Mouse (Mus musculus): ENCODE measurements around the gene Csf1.

The Csf1 gene

DNA sequence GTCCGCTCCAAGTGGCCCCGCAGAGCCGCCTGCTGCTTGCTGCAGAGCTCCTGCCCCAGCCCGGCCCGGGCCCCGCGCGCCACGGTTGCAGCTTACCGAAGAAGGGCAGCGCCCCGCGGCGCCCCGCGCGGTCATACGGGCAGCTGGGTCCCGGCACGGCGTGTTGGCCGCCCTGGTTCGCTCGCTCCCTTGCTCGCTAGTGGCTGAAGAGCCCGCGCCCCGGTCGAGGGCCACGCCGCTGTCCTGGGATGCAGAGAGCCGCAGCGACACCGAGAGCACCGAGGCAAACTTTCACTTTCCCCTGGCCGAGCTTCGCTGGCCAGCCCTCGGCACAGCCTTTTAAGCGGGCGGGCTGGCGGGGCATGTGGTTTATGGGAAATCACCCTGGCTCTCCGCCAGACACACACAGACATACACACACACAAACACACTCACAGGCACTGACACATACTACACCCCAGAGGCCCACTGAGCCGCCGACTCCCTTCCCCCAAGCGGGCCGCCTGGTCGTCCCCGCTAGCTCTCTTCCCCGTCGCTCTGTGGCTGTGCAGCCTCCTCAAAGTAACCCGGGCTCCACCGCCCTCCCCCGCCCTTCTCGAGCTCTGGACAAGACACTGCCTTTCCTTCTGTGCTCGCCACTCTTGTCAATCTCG lies at the start of gene Csf1:
TSS of gene Csf1 (minus strand) at position 541 of the 653 bp plus-strand sequence.
- DNase-seq: peak; percentile 78 to 85

DNA sequence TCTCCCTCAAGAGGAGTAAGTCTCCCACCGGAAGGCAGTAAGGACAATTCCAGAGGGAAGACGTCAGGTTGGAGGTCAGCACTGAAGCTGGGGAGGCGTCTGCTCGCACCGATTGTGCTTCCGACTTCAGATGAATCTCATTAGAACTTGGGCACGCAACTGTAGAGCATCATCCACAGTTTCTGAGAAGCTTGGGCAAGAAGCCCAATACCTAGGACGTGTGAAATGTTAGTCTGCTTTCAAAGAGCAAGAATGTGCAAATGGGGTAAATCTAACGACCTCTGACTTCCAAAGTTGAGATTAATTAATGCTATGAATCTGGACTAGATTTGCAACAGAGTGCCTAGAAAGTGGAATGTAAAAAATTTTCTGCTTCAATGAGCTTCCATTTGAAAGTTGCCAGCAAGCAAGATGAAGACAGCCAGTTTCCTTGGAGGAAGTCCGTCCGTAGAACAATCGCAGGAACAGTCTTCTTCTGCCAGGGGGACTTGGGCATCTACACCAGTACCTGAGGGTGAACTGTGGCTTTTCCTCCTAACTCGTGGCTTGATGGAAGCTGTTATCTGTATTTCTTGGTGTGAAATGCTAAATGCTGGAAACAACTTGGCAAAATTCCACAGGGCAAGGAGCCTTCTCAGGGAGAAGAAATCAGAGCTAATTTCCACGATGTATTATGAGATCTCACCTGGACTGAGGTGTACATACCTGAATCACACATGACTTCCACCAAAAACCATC lies 47.9 kb upstream of the Csf1 start:
- DNase-seq: no peak

DNA sequence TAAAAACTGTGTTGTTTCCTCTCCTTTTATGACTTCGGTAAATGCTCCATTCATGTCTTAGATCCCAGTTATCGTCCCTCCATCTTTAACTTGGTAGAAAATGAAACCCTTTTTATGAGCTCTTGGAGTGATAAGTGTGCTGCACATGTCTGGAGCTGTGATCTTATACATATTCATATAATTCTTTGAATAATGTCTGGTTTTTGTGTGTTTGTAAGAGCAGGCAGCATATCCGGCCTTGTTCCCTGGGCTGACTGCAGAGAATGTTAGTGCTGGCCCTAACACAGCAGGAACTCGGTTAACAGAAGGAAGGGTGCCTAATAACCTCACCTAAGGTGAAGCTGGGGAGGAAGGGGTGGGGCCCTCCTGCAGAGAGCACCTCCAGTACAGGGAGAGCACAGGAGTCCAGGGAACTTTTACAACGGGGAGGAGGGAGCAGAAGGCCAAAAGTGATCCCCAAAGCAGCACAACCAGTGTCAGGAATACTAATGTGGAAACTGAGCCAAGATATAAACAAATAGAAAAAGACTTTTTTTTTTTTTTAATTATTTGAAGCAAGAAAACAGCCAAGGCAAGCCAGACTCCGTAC lies 47.2 kb upstream of the Csf1 start:
- DNase-seq: no peak

DNA sequence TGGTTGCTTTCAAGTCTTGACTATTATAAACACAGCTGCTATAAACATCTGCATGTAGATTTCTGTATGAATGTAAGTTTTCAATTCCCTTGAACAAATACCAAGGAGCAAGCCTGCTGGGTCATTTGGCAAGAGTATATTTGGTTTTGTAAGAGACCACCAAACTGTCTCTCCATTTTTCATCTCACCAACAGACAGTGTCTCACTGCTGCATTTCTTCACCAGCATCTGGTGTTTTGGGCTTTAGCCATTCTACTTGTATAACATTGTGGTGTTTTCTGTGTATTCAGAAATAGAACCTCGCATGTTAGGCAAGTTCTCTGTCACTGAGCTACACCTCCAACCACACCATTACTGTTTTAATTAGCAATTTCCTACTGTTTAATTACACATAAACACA lies 46.6 kb upstream of the Csf1 start:
- DNase-seq: no peak

DNA sequence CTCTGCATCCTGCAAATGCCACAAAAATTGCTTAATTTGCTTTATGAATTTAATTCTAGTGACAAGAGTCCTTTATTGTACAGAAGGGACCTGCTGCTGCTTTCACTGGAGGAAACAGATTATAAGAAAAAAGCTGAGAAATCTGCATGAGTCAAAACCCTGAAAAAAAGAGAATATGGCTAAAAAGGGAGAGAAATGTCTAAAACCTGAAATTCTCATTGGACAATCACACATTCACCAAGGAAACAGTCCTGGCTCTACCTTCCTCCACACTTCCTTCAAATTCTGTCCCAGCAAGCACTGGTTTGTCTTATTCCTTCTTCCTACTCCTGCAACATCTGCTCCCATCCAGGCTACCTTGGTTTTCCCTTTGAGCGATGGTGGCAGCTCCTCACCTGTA lies 44.5 kb upstream of the Csf1 start:
- DNase-seq: no peak

DNA sequence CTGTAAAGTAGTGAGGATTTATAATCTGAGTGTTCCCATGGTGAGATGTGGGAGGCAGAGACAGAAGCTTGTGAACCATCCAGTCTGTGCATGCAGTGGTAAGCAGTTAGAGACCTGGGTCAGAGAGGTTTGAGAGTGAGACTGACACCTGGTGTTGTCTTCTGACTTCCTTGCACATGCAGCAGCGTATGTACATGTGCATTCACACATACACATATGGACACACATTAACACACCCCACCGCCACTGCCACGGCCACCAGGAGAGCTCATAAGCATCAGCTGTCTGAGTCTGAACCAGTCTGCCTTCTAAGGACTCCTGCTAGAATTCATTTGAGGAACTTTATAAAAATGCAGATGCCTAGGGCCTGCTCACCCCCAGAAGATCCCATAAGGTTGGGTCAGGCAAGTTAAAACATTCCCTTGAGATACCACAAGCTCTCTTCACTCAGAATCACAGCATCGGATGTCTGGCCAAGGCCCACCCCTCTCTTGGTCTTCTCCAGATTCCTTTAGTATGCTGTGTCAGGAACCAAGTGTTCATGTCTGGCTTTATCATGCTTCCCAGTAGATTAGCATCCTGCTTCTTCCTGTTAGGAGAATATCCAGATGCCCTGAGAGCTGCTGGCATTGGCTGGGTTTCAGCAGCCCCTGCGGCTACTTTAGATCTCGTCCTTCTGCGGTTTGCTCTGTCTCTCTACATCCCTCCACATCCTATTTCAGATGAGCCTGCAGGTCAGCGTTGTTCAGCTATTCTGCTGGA lies 42.1 kb upstream of the Csf1 start:
- DNase-seq: no peak

DNA sequence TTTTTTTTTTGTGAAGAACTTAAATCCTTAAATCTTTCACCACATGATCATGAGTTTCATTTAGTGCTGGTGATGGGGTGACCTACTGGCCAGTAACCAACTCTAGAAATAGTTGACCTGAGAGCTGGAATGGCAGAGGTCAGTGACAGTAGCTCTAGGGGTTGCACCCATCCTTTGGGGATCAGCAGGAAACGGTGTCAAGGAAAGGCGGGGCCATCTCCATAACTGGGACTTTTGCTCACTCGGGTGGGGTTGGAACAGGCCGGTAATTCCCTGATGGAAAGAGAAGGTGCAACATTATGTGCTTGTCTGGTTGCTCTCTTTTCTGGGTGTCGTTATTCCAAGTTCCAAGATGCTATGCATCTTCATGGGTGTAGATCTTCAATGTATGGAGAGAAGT lies 38.7 kb upstream of the Csf1 start:
- no peak for DNase-seq

DNA sequence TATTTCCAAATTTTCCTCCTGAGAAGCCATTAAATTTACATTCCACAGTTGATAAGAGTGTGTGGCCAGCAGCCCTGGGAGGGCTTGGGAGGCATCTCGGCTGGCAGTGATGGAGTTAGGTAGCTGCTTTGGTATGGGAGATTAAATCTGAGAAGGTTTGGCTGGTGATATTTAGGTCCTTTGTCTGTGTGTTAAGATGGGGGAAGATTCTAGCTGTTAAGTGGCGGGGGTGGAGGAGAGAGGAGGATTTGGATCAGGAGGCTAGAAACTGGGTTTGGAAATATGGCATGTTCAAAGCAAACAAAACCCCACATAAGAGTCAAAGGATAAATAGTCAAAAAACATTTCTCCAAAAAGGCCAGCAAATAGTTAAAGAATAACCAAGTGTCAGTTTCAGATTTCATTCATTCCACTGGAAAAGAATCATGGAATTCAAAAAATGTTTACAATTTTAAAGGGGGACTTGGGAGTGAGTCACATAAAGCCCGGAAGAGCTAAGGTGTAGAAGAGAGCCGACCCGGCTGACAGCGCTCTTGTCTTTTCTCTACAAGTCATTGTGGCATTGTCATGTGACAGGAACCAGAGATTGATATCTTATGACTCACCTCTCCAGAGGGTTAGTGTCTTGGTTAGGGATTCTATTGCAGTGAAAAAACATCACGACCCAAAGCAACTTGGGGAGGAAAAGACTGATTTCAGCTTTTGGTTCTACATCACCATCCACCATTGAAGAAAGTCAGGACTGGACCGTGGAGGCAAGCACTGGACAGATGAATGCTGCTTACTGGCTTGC lies 36.1 kb upstream of the Csf1 start:
- no peak for DNase-seq

DNA sequence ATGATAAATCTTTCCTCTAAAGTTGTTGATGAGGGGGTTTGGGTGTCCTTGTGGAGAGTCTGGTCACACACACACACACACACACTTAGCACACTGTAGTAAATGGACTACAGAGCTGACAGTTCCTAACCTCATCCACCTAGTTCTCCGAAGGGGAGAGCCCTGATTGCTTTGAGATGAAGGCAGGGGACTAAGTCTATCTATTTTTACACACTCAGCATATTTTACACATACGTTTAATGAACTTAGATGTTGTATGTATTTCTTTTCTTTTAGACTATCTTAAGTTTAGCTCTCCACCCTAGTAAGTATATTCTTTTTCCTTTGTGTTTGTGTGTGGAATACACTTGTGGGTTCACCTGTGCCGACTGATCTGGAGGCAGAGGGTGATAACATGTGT lies 34.6 kb upstream of the Csf1 start:
- no peak for DNase-seq

DNA sequence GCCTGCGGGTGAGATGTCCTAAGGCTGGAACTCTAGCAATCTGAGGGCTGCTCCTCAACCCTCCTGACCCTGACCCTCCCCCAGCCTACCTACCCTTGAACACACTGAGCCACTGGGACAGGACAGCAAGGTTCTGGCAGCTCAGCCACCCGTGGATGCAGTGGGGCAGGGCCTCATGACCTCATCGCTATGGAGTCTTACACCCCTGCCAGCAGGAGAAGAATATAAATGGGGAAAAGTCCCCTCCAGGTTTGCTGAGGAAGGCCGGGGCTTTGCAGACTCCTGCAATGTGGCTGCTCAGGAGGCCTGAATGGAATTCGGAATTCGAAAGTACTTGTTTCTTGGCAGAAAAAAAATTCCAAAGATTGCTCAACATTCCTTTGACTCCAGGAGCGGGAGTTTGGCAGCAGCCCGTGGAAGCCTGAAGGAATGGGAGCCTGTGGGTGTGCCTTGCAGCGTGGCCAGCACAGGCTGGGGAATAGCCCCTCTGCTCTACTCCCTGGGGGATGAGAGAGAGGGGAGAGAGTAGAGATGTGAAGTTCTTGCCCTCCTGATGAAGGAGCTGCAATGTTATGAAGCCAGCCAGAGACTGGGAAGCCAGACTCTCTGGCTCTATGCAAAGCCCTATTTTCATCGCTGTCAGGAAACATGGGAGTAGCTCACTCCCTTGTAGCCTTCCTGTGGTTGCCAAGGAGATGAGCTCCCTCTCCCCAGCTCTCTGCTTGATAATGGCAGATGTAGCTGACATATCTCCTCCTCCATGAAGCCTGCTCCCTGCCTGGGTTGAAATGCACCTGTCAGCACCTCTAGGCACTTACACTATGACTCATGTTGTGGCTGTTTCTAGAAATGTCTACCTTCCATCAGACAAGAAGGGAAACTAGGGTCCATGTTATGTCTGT lies 33.3 kb upstream of the Csf1 start:
- DNase-seq: no peak

DNA sequence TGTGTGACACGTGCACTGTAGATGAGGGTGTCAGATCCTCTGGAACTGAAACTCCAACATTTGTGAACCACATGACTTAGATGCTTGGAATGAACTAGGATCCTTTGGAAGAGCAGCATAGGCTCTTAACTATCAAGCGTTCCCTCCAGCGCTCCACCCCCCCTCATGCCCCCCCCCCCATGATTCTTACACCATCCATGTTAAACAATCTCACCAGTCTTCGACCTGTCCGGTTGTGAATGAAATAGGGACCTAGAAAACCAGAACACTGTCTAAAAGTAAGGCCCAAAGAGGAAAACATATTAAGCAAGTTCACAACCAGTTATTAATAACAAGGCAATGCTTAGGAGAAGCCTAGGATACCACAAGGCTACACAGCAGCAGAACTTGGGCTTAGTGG lies 32.5 kb upstream of the Csf1 start:
- DNase-seq: no peak

DNA sequence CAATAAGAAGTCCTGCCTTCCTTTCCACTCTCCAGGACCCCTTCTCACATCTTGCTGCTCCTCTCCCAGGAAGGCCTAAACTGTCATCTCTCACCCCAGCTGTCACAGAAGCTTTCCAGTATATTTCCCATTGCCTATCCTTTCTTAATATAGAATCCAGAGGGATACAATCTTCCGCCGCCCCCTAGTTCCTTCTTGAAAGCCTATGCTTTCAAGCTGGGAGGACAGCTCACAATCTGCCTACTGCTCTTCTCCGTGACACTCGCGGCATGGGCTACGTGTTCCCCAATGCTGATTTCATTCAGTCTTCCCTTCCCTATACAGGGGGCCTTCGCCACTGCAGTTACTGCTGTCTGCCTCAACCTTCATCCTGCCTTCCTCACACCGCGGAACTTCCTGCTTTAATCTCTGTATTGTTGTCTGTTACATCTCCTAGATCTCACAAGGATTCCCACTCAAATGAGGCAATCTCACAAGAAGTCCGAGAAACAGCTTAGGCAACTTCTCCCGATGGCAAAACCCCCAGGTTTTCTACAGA lies 30.6 kb upstream of the Csf1 start:
- DNase-seq: no peak

DNA sequence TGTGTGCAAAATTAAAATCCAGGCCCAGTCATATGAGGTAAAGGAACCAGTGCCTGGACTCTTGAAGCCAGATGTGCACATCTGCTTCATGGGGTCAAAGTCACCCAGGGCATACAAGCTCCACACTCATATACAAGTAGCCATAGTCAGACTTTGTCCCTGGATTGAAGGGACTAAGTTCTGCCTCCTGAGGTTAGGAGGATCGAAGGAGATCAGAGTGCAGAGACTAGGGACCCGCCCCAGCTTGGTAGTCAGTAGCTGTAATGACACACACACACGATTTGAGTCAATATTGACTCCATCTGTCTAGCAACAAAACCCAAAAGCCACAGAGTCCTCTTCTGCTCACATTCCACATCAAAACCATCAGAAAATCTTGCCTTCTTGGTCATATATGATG lies 30.0 kb upstream of the Csf1 start:
- no peak for DNase-seq

DNA sequence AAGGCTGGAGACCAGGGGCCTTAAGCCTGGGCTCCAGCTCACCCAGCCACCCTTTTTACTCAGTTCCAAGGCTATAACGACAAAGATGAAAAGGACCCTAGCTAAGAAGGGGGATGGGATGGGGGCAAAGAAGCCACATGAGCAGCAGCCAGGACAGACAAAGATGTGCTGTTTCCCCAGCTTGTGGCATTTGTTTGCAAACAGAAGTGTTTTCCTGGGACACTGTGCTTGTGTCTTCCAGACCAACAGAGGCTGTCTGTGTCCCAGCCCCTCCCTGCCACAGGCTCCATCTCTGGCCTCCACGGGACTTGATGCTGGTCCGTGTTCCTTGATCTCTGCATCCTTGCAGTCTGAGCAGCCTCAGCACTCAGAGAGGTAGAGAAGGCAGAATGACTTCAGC lies 28.6 kb upstream of the Csf1 start:
- DNase-seq: no peak

DNA sequence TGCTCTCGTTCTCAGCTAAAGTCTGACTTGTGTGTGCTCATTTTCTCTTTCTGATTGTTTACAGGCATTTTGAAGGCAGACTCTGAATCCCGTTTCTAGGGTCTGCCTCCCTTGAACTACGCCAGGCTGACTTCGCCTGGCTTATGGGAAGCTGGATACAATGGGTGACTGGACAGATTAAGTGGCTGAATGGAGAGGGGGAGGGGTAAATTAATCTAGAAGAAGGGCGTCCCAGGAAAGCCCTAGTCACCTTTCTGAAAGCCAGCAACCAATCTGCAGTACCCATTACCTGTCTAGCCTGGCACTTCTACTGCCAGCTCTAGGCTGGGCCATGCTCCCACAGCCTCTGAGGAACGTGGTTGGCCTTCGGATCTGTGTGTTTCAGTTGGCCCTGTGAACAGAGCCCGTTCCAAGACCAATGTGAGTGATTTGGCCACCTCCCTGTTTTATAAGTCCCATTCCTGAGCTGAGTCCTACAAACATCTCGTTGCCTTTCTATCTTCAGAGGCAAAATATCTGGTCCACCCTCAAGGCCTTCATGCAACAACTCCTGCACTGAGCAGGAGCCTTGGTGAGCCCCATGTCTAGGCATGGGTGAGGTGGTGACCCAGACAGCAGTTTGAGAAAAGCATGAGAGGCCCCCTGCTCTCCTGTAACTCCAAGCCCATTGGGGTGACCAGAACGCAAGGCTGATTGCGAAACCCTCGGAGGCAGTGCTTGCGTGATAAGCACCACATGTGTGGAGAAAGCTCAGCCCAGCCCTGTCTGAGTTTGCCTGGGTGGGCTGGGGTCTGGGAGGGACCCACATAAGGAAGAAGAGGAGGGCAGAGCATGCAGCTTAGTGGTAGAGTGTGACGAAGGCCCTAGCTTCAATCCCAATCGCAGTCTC lies 27.6 kb upstream of the Csf1 start:
- DNase-seq: no peak

DNA sequence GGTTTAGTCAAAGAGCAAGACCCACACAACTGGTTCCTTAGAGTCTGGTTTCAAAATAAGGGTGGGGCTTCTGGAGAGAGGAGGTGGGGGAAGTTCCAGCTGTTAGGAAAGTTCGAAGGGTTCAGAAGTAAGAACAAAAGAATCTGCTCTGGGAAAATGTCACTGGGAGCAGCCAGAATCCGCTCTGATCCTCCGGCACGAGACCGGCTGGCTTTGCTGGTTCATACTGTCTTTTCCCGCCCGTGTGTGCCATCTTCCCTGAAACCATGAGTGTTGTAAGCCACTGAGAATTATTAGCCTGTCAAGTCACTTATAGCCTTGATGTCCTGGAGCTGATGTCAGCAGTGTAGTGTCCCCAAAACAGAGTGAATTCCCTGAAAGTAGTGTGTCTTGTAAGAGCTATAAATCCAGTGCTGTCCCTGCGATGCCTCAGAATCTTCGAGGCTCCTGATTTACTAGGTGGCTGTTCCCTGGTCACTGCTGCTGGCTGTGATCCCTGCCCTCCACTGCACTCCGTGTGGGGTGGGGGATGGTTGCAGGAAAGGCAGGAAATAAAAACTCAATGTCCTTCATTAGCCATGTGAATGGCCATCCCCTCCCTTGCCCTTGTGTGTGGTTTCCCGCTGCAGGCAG lies 26.8 kb upstream of the Csf1 start:
- DNase-seq: no peak

DNA sequence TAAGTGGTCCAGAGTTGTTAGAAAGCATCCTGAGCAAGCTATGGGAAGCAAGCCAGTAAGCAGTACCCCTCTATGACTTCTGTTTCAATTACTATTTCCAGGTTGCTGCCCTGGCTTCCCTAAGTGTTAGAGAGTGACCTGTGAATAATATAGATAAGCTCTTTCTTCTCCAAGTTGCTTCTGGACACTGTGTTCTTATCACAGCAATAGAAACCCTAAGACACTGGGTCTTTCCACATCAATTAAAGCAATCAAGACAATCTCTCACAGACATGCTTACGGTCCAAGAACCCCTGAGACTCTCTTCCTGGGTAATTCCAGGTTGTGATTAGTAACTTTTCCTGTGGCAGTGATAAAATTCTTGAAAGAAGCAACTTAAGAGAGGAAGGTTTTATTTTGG lies 26.1 kb upstream of the Csf1 start:
- no peak for DNase-seq

DNA sequence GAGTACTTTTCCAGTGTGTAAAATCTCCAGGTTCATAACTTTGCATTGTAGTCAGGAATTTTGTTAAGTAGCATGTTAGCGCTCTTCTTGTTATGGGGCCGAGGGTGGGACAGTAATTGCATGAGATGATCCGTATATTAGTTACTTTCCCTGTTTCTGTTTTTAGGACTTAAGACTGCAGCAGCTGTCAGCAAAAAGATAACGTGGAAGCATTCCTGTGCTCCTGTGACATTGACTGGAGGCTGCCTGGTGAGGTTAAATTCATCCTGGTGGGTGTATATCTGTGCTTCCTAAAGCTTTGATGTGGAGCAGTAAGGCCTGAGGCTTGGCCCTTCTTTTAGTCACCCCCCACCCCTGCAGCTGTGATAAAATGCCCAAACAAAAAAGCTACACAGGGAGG lies 25.3 kb upstream of the Csf1 start:
- no peak for DNase-seq

DNA sequence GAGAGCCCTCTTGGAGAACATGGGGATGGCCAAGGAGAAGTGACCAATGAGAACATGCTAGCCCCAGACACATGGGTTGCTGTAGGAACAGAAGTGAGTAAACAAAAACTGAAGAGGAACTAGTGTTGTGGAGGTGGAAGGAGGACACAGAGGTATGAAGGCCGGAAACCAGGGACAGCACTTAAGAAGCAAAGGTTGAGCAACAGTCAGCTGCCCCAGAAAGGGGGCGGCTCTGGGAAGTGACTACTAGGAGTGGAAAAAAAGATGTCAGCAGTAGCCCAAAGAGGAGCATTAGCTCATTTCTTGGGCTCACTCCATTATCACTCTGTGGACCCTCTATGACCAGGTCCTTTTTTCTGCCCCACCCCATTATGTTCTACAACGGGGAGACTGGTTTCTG lies 23.0 kb upstream of the Csf1 start:
- no peak for DNase-seq

DNA sequence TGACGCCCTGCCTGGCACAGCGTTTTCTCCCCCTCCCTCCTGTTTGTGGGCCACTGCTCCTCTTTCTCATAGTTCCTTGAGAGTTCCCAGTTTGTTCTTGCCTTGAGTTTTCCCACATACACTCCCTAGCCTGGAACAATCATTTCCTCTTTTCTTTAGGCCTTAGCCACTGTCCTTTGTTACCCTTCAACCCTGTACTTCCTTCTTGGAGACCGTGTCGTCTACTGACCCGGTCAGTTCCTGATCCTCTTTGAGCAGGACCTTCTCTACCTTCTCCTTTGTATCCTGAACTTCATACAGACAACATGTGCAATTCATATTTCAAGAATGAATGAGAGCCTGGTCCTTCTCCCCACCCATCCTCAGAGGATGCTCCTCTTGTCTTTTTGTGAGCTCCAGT lies 21.0 kb upstream of the Csf1 start:
- no peak for DNase-seq
